Mouse (Mus musculus) ES-E14 (cell line): ENCODE measurements around the gene Gpd1. TPM values are rescaled to one million over a fixed set of nuclear protein-coding genes. Genes with fewer than 3 reads are reported as not detected.

ENCODE experiments used
- DNase-seq: peaks from one replicate; pipeline ENCODE4 v3.0.0-alpha.2; 2013; ENCODE audit warnings: low read depth, low spot score
- H3K27ac ChIP-seq: 2 replicates; pipeline ENCODE4 v1.5.1; 2012; ENCODE audit warnings: low read depth, mild to moderate bottlenecking, low read length, moderate library complexity, mixed read lengths; ENCODE audit not compliant: poor library complexity, insufficient read depth, severe bottlenecking
- H3K36me3 ChIP-seq: 2 replicates; pipeline ENCODE4 v1.6.1; 2012; ENCODE audit warnings: mild to moderate bottlenecking, low read length, moderate library complexity, mixed read lengths; ENCODE audit not compliant: control insufficient read depth, poor library complexity, insufficient read depth, severe bottlenecking
- H3K4me1 ChIP-seq, 2 experiments: fragments of 150-350 bp in 1 of 2; sonication (generic) in 1 of 2; 2 replicates each; pipeline ENCODE4 v1.6.1; 2012; ENCODE audit warnings: low read length in 2 of 2, mild to moderate bottlenecking in 1 of 2, mixed read lengths in 1 of 2; ENCODE audit not compliant: control insufficient read depth in 2 of 2, insufficient read depth in 2 of 2, poor library complexity in 1 of 2
- H3K4me3 ChIP-seq, 2 experiments: fragments of 150-350 bp in 1 of 2; sonication (generic) in 1 of 2; 2 replicates each; pipeline ENCODE4 v1.5.1; 2012; ENCODE audit warnings: low read length in 2 of 2, low read depth in 1 of 2, mild to moderate bottlenecking in 1 of 2, mixed read lengths in 1 of 2; ENCODE audit not compliant: insufficient read depth in 1 of 2, poor library complexity in 1 of 2, severe bottlenecking in 1 of 2
- H3K9ac ChIP-seq: 2 replicates; pipeline ENCODE4 v1.6.1; 2012; ENCODE audit warnings: low read depth, mild to moderate bottlenecking, low read length, mixed read lengths; ENCODE audit not compliant: poor library complexity, insufficient read depth, severe bottlenecking
- H3K9me3 ChIP-seq: fragments of 150-350 bp; sonication (generic); 2 replicates; pipeline ENCODE4 v1.6.1; 2012; ENCODE audit warnings: low read depth, mild to moderate bottlenecking, low read length; ENCODE audit not compliant: control insufficient read depth, insufficient read depth
- CHD2 ChIP-seq: IDR thresholded peaks from 2 replicates; pipeline ENCODE4 v1.6.1; 2014; ENCODE audit warnings: mild to moderate bottlenecking, low read depth, low read length, inconsistent platforms
- HCFC1 ChIP-seq: IDR thresholded peaks from 2 replicates; pipeline ENCODE4 v1.6.1; 2012; ENCODE audit warnings: low read length, inconsistent platforms, borderline replicate concordance; ENCODE audit not compliant: insufficient read depth
- MAFK ChIP-seq: IDR thresholded peaks from 2 replicates; pipeline ENCODE4 v1.6.1; 2014; ENCODE audit warnings: mild to moderate bottlenecking, low read depth, low read length, inconsistent platforms; ENCODE audit not compliant: insufficient read depth
- ZC3H11A ChIP-seq: IDR thresholded peaks from 2 replicates; pipeline ENCODE4 v1.6.1; 2012; ENCODE audit warnings: low read depth, mild to moderate bottlenecking, inconsistent platforms, low read length, borderline replicate concordance
- ZNF384 ChIP-seq: IDR thresholded peaks from 2 replicates; pipeline ENCODE4 v1.6.1; 2012; ENCODE audit warnings: low read depth, low read length, inconsistent platforms
- in situ Hi-C, 2 experiments: fragments of 600-800 bp; cut with MboI; formaldehyde crosslinking; loops; one replicate each; pipeline ENCODE4 v1.15.1; 2025; ENCODE audit warnings: low sequenced_read_pairs in 2 of 2, inconsistent platforms in 1 of 2; ENCODE audit not compliant: unreplicated experiment in 2 of 2
- total RNA-seq: library from RNA; depleted of rRNA; stranded (reverse); fragments of 300-350 nt; gene quantifications from 2 replicates; pipeline ENCODE4 v1.2.3, GENCODE M21; 2012

Gene Gpd1
- total RNA-seq, 1 experiment: 0.85 TPM

DNA sequence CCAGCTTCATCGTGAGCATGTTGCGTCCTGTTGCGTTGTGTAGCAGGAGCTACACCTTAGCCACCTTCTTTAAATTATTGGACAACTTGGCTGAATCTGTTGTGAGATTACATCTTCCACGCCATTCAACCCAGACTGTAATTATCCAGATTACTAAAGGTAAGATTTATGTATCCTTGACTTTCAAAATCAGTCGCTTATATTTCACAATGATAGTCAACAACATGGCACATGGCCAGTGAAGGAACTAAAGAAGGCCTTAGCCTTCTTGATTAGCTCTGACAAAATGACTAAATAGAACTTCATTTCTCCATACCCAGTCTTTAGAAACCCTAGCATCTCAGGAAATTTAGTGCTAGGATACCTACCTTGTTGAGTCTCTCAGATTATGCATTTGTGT lies 15.9 kb downstream of the Gpd1 start:
- Histone ChIP-seq H3K27ac (no peak overlapping the region), H3K4me1 (no peaks in the 10 kb centered on the region), H3K9me3 (no peaks in the 10 kb centered on the region), H3K36me3 (peaks cover 12% of the 10 kb centered on the region), H3K4me3 (no peak overlapping the region), H3K9ac (no peak overlapping the region)
- in situ Hi-C loops: no loop called here
- DNase-seq: no peak
- TF ChIP-seq CHD2 (no peak), ZNF384 (no peak), HCFC1 (no peak), MAFK (no peak), ZC3H11A (no peak)

- in situ Hi-C loops: no loop called here
- no peak overlapping the region for H3K9ac ChIP-seq
- H3K36me3 ChIP-seq: peaks cover 24% of the 10 kb centered on the region
- H3K4me1 ChIP-seq: no peaks in the 10 kb centered on the region
- no peak overlapping the region for H3K4me3 ChIP-seq
- no peak for DNase-seq
- TF ChIP-seq MAFK (no peak), HCFC1 (no peak)
- no peak overlapping the region for H3K27ac ChIP-seq
- no peaks in the 10 kb centered on the region for H3K9me3 ChIP-seq
Measured at GRCm38 (mm10) chr15:99735631-99736030, 18.3 kb downstream of the Gpd1 start.

DNA sequence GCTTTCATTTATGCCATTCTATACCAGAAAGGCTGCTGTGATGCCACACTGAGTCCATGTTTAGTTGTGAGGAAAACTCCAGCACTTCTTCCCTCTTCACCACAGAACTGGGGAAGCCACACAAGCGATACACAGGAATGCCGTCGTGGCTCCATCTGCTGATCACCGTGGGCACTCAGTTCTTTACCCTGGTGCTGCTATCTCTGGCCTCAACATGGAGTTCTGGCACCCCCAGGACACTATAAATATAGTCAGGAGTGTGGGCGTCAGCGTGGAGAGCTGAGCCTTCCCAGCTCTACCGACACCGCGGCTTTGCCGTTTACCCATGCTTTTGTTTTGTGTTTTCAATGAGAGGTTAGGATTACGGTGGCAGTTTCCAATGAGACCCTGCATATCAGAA lies 19.4 kb downstream of the Gpd1 start:
- Histone ChIP-seq H3K4me3 (no peak overlapping the region), H3K9ac (no peak overlapping the region), H3K9me3 (no peaks in the 10 kb centered on the region), H3K27ac (no peak overlapping the region), H3K36me3 (peaks cover 26% of the 10 kb centered on the region), H3K4me1 (no peaks in the 10 kb centered on the region)
- no peak for TF ChIP-seq ZC3H11A
- no peak for TF ChIP-seq MAFK
- TF ChIP-seq ZNF384: no peak
- TF ChIP-seq CHD2: no peak
- TF ChIP-seq HCFC1: no peak
- in situ Hi-C loops: no loop called here
- DNase-seq: no peak

GRCm38 (mm10) chr15:99740229-99740628 lies 22.9 kb downstream of the Gpd1 start:
- peaks cover 23% of the 10 kb centered on the region for H3K36me3 ChIP-seq

GRCm38 (mm10) chr15:99754204-99754603 lies 36.9 kb downstream of the Gpd1 start:
- Histone ChIP-seq H3K9ac (no peak overlapping the region), H3K27ac (no peak overlapping the region), H3K9me3 (no peaks in the 10 kb centered on the region), H3K4me1 (no peaks in the 10 kb centered on the region), H3K4me3 (no peak overlapping the region), H3K36me3 (no peaks in the 10 kb centered on the region)
- no peak for DNase-seq
- TF ChIP-seq CHD2: no peak
- no peak for TF ChIP-seq ZNF384
- TF ChIP-seq MAFK: no peak
- TF ChIP-seq ZC3H11A: no peak
- TF ChIP-seq HCFC1: no peak
- in situ Hi-C loops: no loop called here

More at GRCm38 (mm10) chr15:99740229-99740628, 22.9 kb downstream of the Gpd1 start:
- Histone ChIP-seq H3K4me3 (no peak overlapping the region), H3K9ac (no peak overlapping the region), H3K27ac (no peak overlapping the region), H3K4me1 (no peaks in the 10 kb centered on the region), H3K9me3 (no peaks in the 10 kb centered on the region)
- TF ChIP-seq MAFK: no peak
- TF ChIP-seq ZC3H11A: no peak
- no peak for TF ChIP-seq HCFC1
- TF ChIP-seq ZNF384: no peak
- no peak for TF ChIP-seq CHD2
- in situ Hi-C loops: no loop called here
- no peak for DNase-seq
